Mouse (Mus musculus) heart, embryonic 16.5 days (tissue): ENCODE results near the gene Dct. TPM values are rescaled to one million over a fixed set of nuclear protein-coding genes. Genes with fewer than 3 reads are reported as not detected.

Source experiments
- ATAC-seq: fragments of 200-750 bp; cut with Nextera tagmentation; replicated peaks from 2 replicates; pipeline ENCODE4 v1.8.0; 2017; ENCODE audit warnings: moderate number of reproducible peaks; ENCODE audit not compliant: insufficient read depth, low FRiP score; ENCODE audit errors: extremely low read depth
- H3K27ac ChIP-seq: fragments of 300-500 bp; sonication (generic); 2 replicates; pipeline ENCODE4 v1.5.1; 2014; ENCODE audit warnings: mild to moderate bottlenecking, low read length, control low read depth, moderate library complexity
- H3K27me3 ChIP-seq: fragments of 300-500 bp; sonication (generic); 2 replicates; pipeline ENCODE4 v1.6.1; 2014; ENCODE audit warnings: low read length, mixed read lengths; ENCODE audit not compliant: control insufficient read depth, insufficient read depth
- H3K36me3 ChIP-seq: fragments of 300-500 bp; sonication (generic); 2 replicates; pipeline ENCODE4 v1.6.1; 2014; ENCODE audit not compliant: control insufficient read depth, insufficient read depth
- H3K4me1 ChIP-seq: fragments of 300-500 bp; sonication (generic); 2 replicates; pipeline ENCODE4 v1.6.1; 2014; ENCODE audit warnings: low read length, mixed read lengths; ENCODE audit not compliant: control insufficient read depth, insufficient read depth
- H3K4me2 ChIP-seq: fragments of 300-500 bp; sonication (generic); 2 replicates; pipeline ENCODE4 v1.6.1; 2014; ENCODE audit warnings: low read depth, mild to moderate bottlenecking, control low read depth, low read length
- H3K4me3 ChIP-seq: fragments of 300-500 bp; sonication (generic); 2 replicates; pipeline ENCODE4 v1.5.1; 2014; ENCODE audit warnings: mild to moderate bottlenecking, control low read depth, low read length
- H3K9ac ChIP-seq: fragments of 300-500 bp; sonication (generic); 2 replicates; pipeline ENCODE4 v1.6.1; 2014; ENCODE audit warnings: low read length, control low read depth
- H3K9me3 ChIP-seq: fragments of 300-500 bp; sonication (generic); replicated peaks from 2 replicates; pipeline ENCODE4 v1.6.1; 2016; ENCODE audit warnings: low read length; ENCODE audit not compliant: control insufficient read depth
- WGBS: fragments of 180-500 bp; shearing (Covaris S2); extraction: QIAGEN DNeasy Blood & Tissue Kit; methylation state at CpG from one replicate; pipeline ENCODE4 v1.1.7; 2014; 5-methylcytosine and 5-hydroxymethylcytosine counted together
- polyA plus RNA-seq: library from polyadenylated mRNA; unstranded; fragments of >200 nt; fragmentation: Nextera tagmentation; extraction: Ambion mirVana; gene quantifications from 2 replicates; pipeline ENCODE4 v1.2.1, GENCODE M21; 2015

The Dct gene
- polyA plus RNA-seq: 2.5 and 2.6 TPM in 2 replicates

DNA sequence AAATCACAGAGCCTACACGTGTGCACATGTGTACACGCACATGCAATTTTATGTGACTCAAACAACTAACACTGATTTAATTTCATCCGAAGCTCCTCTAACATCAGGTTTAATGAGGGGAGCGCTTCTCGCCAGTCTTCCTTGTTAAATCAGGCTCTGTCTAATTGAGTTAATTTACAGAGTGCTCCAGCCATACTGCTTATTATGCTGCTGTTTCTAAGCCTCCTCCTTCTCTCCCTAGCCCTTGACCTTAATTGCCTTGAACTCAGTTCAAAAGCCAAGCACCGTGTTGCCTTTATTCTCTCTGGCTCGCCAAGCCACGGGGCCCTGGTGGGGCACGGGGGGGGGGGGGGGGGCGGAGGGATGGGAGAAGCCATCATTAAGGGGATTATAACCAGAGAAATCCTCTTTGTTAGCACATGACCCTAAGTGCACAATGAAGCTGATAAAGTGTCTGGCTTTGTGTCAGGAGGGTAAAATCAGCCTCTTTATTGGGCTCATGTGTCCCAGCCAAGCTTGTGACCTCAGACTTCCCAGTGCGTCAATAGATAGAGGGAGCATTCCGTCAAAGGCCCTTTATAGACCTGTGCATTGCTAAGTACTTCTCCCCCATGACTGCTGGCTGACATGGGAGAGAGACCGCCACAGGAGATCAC lies at the start of gene Dct:
TSS of gene Dct (minus strand) at position 270 of the 656 bp plus-strand sequence.
- H3K4me1 ChIP-seq: no peaks in the 10 kb centered on the region
- H3K9me3 ChIP-seq: no peaks in the 10 kb centered on the region
- H3K4me2 ChIP-seq: no peak within 1 kb of the TSS
- peaks cover 5% of the 10 kb centered on the region; the same call in 1 of the 2 replicates for H3K27me3 ChIP-seq
- no peak within 1 kb of the TSS for H3K4me3 ChIP-seq
- no peak within 1 kb of the TSS for H3K27ac ChIP-seq
- WGBS: 65% methylated on average over 13 of the region's 13 CpGs
- no peak within 1 kb of the TSS for H3K9ac ChIP-seq
- H3K36me3 ChIP-seq: no peaks in the 10 kb centered on the region
- ATAC-seq: peak; percentile 55; the same call in 1 of the 2 replicates

DNA sequence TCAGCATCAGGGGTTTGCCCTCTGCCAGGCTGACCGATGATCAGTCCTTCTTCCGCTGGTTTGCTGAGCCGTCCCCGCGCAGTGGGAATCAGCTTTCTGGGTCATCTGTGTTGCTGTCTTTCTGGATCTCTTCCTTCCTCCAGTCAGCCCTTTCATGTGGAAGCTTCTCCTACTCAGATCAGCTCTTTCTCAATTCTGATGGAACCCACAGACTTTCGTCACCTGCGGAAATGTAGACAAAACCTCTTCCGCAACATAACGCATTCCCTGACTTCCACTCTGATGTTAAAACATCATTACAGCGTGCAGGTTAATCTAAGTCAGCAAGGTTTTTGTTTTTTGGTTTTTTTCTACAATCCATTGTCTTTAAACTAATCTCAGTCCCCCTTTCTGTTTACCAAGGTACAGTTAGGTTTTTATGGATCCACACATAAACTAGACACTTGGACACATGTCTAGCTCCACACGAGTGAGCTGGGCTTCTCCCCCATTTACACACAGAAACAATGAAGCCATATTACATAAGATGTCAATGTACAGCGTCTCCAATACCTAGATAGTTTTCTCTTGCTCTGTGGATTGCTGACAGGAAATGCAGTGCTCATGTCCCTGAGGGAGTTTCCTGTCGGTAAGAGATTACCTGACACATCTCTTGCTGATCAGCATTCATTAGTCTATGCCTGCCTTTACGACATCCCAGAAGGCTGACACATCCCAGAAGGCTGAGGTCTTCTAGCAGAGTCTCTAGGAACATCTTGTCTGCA lies 49.4 kb upstream of the Dct start:
- no peak overlapping the region for H3K4me3 ChIP-seq
- no peaks in the 10 kb centered on the region for H3K36me3 ChIP-seq
- H3K27me3 ChIP-seq: no peaks in the 10 kb centered on the region
- H3K4me2 ChIP-seq: no peak overlapping the region
- WGBS: 72% methylated on average over 14 of the region's 14 CpGs
- ATAC-seq: no peak
- no peaks in the 10 kb centered on the region for H3K4me1 ChIP-seq
- H3K27ac ChIP-seq: no peak overlapping the region
- H3K9me3 ChIP-seq: peaks cover 7% of the 10 kb centered on the region; the same call in 1 of the 2 replicates
- no peak overlapping the region for H3K9ac ChIP-seq

DNA sequence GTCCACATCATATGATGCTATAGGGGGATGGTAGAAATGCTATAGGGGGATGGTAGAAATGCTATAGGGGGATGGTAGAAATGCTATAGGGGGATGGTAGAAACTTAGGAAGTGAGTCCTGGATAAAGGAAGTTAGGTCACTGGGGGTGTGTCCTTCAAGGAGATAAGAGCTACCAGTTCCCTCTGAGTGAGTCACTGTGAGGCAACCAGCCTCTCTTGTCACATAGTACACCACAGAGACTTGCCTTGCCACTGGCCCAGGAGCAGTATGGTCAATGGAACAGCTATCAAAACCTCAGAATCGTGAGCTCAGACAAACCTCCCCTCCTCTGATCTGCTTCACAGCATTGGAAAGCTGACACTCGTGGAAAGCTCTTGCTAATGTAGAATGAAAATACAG lies 46.2 kb upstream of the Dct start:
- no peak overlapping the region for H3K4me2 ChIP-seq
- H3K27me3 ChIP-seq: no peaks in the 10 kb centered on the region
- ATAC-seq: no peak
- H3K4me1 ChIP-seq: no peaks in the 10 kb centered on the region
- no peak overlapping the region for H3K9ac ChIP-seq
- H3K27ac ChIP-seq: no peak overlapping the region
- no peaks in the 10 kb centered on the region for H3K9me3 ChIP-seq
- 62% methylated on average over 2 of the region's 2 CpGs for WGBS
- no peaks in the 10 kb centered on the region for H3K36me3 ChIP-seq
- H3K4me3 ChIP-seq: no peak overlapping the region

DNA sequence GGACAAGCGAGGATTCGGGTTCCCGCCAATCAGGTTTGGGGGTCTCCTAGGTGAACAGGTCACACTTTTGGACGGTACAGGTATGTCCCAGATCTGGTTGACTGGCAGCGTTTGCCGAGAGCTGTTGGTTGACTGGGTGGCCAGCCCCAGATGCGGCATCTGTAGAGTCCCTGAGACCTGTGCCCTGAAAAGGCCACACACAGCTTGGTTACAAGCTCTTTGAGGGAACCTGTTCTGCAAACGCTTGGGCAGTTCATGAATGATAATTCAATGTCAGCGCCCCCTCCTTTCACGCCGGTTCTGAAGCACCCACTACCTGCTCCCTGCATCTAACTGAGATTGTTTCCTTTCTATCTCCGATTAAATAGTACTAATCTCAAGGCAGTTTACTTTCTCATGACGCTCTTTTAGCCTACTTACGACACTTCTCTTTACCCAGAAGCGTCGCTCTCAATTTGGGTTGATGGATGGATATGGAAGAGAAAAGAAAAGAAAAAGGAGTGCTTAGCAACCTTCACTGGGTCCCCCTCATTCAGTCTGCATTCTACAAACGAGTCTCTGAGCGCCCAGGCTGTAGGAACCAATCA lies 37.9 kb upstream of the Dct start:
- no peaks in the 10 kb centered on the region for H3K9me3 ChIP-seq
- WGBS: 2% methylated on average over 18 of the region's 18 CpGs
- no peaks in the 10 kb centered on the region for H3K27me3 ChIP-seq
- no peak overlapping the region for H3K27ac ChIP-seq
- no peaks in the 10 kb centered on the region for H3K36me3 ChIP-seq
- ATAC-seq: peak; percentile 8
- H3K4me3 ChIP-seq: peak overlapping the region; percentile 74
- peaks cover 5% of the 10 kb centered on the region; the same call in 1 of the 2 replicates for H3K4me1 ChIP-seq
- peak overlapping the region; percentile 79 for H3K9ac ChIP-seq
- peak overlapping the region; percentile 68 for H3K4me2 ChIP-seq

- H3K4me3 ChIP-seq: peak overlapping the region; percentile 74
- H3K27me3 ChIP-seq: no peaks in the 10 kb centered on the region
- H3K36me3 ChIP-seq: no peaks in the 10 kb centered on the region
- ATAC-seq: peak; percentile 83
- under 1% methylated on average over 44 of the region's 44 CpGs for WGBS
- peak overlapping the region; percentile 68 for H3K4me2 ChIP-seq
- H3K27ac ChIP-seq: peak overlapping the region; percentile 77
- peak overlapping the region; percentile 79 for H3K9ac ChIP-seq
- no peaks in the 10 kb centered on the region for H3K9me3 ChIP-seq
- peaks cover 5% of the 10 kb centered on the region; the same call in 1 of the 2 replicates for H3K4me1 ChIP-seq
These were observed 37.3 kb upstream of the Dct start for GRCm38 (mm10) chr14:118089215-118089805.

- Histone ChIP-seq H3K9ac (peak overlapping the region; percentile 79), H3K9me3 (no peaks in the 10 kb centered on the region), H3K4me1 (peaks cover 5% of the 10 kb centered on the region; the same call in 1 of the 2 replicates), H3K4me2 (peak overlapping the region; percentile 68), H3K36me3 (no peaks in the 10 kb centered on the region), H3K27ac (peak overlapping the region; percentile 77), H3K27me3 (0 out of 2 replicates have a peak, but pooled peaks cover 2% of the 10 kb centered on the region), H3K4me3 (peak overlapping the region; percentile 74)
- 12% methylated on average over 22 of the region's 22 CpGs for WGBS
- peak; percentile 30; the same call in 1 of the 2 replicates for ATAC-seq
These were observed 36.6 kb upstream of the Dct start for GRCm38 (mm10) chr14:118088437-118089207.

DNA sequence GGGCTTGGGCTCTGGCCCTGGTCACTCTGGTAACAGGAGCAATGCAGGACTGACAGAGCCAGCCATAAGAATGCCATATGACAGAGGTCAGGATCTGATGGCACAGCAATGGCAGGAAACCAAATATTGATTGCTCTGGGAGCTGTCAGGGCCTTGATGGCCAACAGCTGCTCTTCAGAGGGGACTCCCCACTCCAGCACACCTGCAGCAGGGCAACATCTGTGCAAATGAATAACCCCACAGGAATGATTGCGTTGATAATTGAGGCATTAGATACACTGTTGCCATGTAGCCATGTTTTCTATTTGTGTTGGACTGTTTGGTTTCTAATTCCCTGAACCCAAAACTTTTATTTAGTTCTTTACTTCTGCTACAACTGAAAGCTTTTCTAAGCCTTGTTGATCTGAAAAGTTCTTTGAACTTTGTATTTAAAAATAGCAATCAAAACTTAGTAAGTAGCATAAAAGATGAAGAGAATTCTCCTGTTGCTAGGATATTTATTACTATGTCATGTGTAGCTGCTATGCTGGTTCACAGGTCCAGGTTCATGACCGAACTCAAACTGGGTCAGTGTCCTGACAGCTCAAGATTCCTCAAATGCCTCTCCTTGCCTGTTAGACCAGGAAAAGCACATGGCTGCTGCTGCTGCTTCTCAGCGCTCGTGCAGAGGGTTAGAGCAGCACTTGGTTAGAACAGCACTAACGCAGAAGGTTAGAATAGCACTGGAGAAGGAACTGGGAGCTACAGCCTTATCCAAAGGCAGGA lies 34.4 kb upstream of the Dct start:
- 40% methylated on average over 5 of the region's 5 CpGs for WGBS
- no peak overlapping the region for H3K4me2 ChIP-seq
- H3K4me3 ChIP-seq: no peak overlapping the region
- H3K9me3 ChIP-seq: no peaks in the 10 kb centered on the region
- H3K4me1 ChIP-seq: peaks cover 5% of the 10 kb centered on the region; the same call in 1 of the 2 replicates
- H3K27ac ChIP-seq: no peak overlapping the region
- no peak overlapping the region for H3K9ac ChIP-seq
- 0 out of 2 replicates have a peak, but pooled peaks cover 2% of the 10 kb centered on the region for H3K27me3 ChIP-seq
- no peaks in the 10 kb centered on the region for H3K36me3 ChIP-seq
- no peak for ATAC-seq

- H3K27ac ChIP-seq: no peak overlapping the region
- H3K4me3 ChIP-seq: no peak overlapping the region
- no peak overlapping the region for H3K4me2 ChIP-seq
- H3K27me3 ChIP-seq: 0 out of 2 replicates have a peak, but pooled peaks cover 2% of the 10 kb centered on the region
- no peak overlapping the region for H3K9ac ChIP-seq
- peaks cover 13% of the 10 kb centered on the region for H3K4me1 ChIP-seq
- no peaks in the 10 kb centered on the region for H3K9me3 ChIP-seq
- 90% methylated on average over 6 of the region's 6 CpGs for WGBS
- no peak for ATAC-seq
- no peaks in the 10 kb centered on the region for H3K36me3 ChIP-seq
These were observed 31.8 kb upstream of the Dct start for GRCm38 (mm10) chr14:118083851-118084250.
